Mouse (Mus musculus) forebrain, embryonic 12.5 days (tissue): ENCODE results near the gene C2cd4b. TPM values are rescaled to one million over a fixed set of nuclear protein-coding genes. Genes with fewer than 3 reads are reported as not detected.

ENCODE experiments used
- ATAC-seq: fragments of 200-750 bp; cut with Nextera tagmentation; 2 replicates; pipeline ENCODE4 v1.8.0; 2017; ENCODE audit warnings: moderate TSS enrichment; ENCODE audit not compliant: low FRiP score
- H3K27ac ChIP-seq: fragments of 300-500 bp; sonication (generic); 2 replicates; pipeline ENCODE4 v1.5.1; 2016; ENCODE audit warnings: mild to moderate bottlenecking
- H3K27me3 ChIP-seq: fragments of 300-500 bp; sonication (generic); 2 replicates; pipeline ENCODE4 v1.6.1; 2016; ENCODE audit warnings: mild to moderate bottlenecking
- H3K36me3 ChIP-seq: fragments of 300-500 bp; sonication (generic); replicated peaks from 2 replicates; pipeline ENCODE4 v1.6.1; 2016; ENCODE audit warnings: mild to moderate bottlenecking
- H3K4me1 ChIP-seq: fragments of 300-500 bp; sonication (generic); 2 replicates; pipeline ENCODE4 v1.6.1; 2016
- H3K4me2 ChIP-seq: fragments of 300-500 bp; sonication (generic); 2 replicates; pipeline ENCODE4 v1.6.1; 2016; ENCODE audit warnings: mild to moderate bottlenecking, moderate library complexity
- H3K4me3 ChIP-seq: fragments of 300-500 bp; sonication (generic); replicated peaks from 2 replicates; pipeline ENCODE4 v1.5.1; 2016; ENCODE audit warnings: mild to moderate bottlenecking
- H3K9ac ChIP-seq: fragments of 300-500 bp; sonication (generic); 2 replicates; pipeline ENCODE4 v1.6.1; 2016; ENCODE audit warnings: mild to moderate bottlenecking
- H3K9me3 ChIP-seq: fragments of 300-500 bp; sonication (generic); 2 replicates; pipeline ENCODE4 v1.6.1; 2016
- WGBS: fragments of 180-500 bp; shearing (Covaris S2); methylation state at CpG from one replicate; pipeline ENCODE4 v1.1.7; 2016; 5-methylcytosine and 5-hydroxymethylcytosine counted together
- polyA plus RNA-seq: library from polyadenylated mRNA; unstranded; fragments of >200 nt; fragmentation: Nextera tagmentation; extraction: Ambion mirVana; gene quantifications from 2 replicates; pipeline ENCODE4 v1.2.1, GENCODE M21; 2016

The C2cd4b gene
- 0.22 and 0.35 TPM in 2 replicates for polyA plus RNA-seq

DNA sequence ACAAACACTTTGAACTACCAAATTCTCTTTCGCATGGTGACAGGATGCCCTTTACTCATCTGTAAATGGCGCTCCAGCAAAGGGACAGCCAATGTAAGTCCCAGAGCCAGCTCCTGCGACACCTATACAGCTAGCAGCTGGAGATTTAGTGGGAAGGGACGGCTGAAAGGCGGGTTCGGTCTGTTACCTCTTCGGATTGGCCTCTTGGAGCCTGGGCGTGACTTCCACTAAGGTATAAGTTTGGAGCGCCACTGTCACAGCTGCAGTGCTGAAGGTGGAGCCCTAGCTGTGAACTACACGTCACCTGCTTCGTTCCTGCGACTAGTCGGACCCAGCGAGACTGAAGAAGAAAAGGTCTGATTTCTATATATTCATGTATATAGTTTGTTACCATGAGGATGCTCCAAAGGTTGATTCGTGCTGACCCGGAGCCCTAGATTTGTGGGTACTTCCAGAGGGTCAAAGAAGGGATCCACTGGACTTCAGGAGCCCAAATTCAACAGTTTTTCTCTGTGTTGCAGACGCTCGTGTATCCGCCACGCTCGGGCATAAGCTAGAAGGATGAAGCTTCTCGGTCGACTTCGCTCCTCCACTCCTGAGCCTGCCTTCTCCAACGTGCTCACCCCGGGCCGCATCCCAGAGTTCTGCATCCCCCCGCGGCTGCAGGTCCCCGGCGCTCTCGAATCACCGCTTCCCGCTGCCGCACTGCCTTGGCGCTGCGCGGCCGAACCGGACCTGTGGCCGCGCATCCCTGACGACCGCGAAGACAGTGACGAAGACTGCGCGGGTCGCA, at the start of gene C2cd4b:
C2cd4b (plus strand) TSS at position 275 of the 793 bp plus-strand sequence.
- Histone ChIP-seq H3K4me1 (peaks cover 16% of the 10 kb centered on the region), H3K4me3 (peak within 1 kb of the TSS; percentile 71), H3K27ac (peak within 1 kb of the TSS; percentile 66), H3K36me3 (no peaks in the 10 kb centered on the region), H3K9ac (peak within 1 kb of the TSS; percentile 66), H3K9me3 (no peaks in the 10 kb centered on the region), H3K27me3 (peaks cover 33% of the 10 kb centered on the region), H3K4me2 (peak within 1 kb of the TSS; percentile 93)
- ATAC-seq, result peak; percentile 10; the same call in 1 of the 2 replicates
- WGBS, result 1% methylated on average over 49 of the region's 49 CpGs

- no peak overlapping the region for H3K4me3 ChIP-seq
- H3K9me3 ChIP-seq, result no peaks in the 10 kb centered on the region
- WGBS, result 44% methylated on average over 15 of the region's 15 CpGs
- H3K9ac ChIP-seq, result no peak overlapping the region
- H3K36me3 ChIP-seq, result no peaks in the 10 kb centered on the region
- no peak overlapping the region for H3K27ac ChIP-seq
- H3K4me1 ChIP-seq, result no peaks in the 10 kb centered on the region
- no peak overlapping the region for H3K4me2 ChIP-seq
- 0 out of 2 replicates have a peak, but pooled peaks cover 3% of the 10 kb centered on the region for H3K27me3 ChIP-seq
- no peak for ATAC-seq
Measured at GRCm38 (mm10) chr9:67711051-67711877, 48.0 kb upstream of the C2cd4b start.

DNA sequence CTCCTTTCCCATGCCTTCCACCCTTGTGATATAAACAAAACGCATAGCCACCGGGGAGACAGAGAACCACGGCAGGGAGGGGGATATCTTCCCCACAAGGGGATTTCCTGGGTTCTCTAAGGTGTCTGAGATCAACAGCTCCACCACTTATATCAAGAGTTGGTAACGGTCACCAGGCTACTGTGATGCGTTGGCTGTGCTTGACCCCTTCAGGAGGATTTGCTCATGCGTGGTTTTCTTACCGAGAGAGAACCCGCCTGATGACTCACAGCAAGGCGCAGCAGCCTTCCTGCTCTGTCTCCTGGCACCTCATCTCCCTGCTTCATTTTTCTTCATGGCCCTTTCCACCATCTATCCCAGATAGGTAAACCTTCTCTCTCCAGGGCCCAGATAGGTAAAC, 47.1 kb upstream of the C2cd4b start:
- Histone ChIP-seq H3K4me2 (no peak overlapping the region), H3K4me1 (no peaks in the 10 kb centered on the region), H3K27me3 (0 out of 2 replicates have a peak, but pooled peaks cover 3% of the 10 kb centered on the region), H3K4me3 (no peak overlapping the region), H3K36me3 (no peaks in the 10 kb centered on the region), H3K9me3 (no peaks in the 10 kb centered on the region), H3K9ac (no peak overlapping the region), H3K27ac (no peak overlapping the region)
- 89% methylated on average over 9 of the region's 9 CpGs for WGBS
- no peak for ATAC-seq

- Histone ChIP-seq H3K9me3 (no peaks in the 10 kb centered on the region), H3K4me3 (no peak overlapping the region), H3K9ac (no peak overlapping the region), H3K4me1 (peaks cover 14% of the 10 kb centered on the region), H3K27me3 (peaks cover 10% of the 10 kb centered on the region; the same call in 1 of the 2 replicates), H3K4me2 (no peak overlapping the region), H3K27ac (no peak overlapping the region), H3K36me3 (no peaks in the 10 kb centered on the region)
- no peak for ATAC-seq
- WGBS, result 91% methylated on average over 3 of the region's 3 CpGs
Measured at GRCm38 (mm10) chr9:67717081-67717480, 42.2 kb upstream of the C2cd4b start.

- Histone ChIP-seq H3K27me3 (peaks cover 11% of the 10 kb centered on the region; the same call in 1 of the 2 replicates), H3K9me3 (no peaks in the 10 kb centered on the region), H3K4me1 (peaks cover 14% of the 10 kb centered on the region), H3K4me3 (no peak overlapping the region), H3K9ac (no peak overlapping the region), H3K36me3 (no peaks in the 10 kb centered on the region), H3K4me2 (no peak overlapping the region), H3K27ac (no peak overlapping the region)
- peak; percentile 49; the same call in 1 of the 2 replicates for ATAC-seq
- WGBS, result 8% methylated on average over 3 of the region's 3 CpGs
Measured at GRCm38 (mm10) chr9:67718596-67718995, 40.6 kb upstream of the C2cd4b start.

- Histone ChIP-seq H3K36me3 (no peaks in the 10 kb centered on the region), H3K27ac (no peak overlapping the region), H3K9ac (no peak overlapping the region), H3K4me2 (no peak overlapping the region), H3K9me3 (no peaks in the 10 kb centered on the region), H3K4me1 (peaks cover 14% of the 10 kb centered on the region), H3K4me3 (no peak overlapping the region), H3K27me3 (peaks cover 11% of the 10 kb centered on the region; the same call in 1 of the 2 replicates)
- no peak for ATAC-seq
- 79% methylated on average over 3 of the region's 3 CpGs for WGBS
Measured at GRCm38 (mm10) chr9:67720150-67720549, 39.1 kb upstream of the C2cd4b start.

DNA sequence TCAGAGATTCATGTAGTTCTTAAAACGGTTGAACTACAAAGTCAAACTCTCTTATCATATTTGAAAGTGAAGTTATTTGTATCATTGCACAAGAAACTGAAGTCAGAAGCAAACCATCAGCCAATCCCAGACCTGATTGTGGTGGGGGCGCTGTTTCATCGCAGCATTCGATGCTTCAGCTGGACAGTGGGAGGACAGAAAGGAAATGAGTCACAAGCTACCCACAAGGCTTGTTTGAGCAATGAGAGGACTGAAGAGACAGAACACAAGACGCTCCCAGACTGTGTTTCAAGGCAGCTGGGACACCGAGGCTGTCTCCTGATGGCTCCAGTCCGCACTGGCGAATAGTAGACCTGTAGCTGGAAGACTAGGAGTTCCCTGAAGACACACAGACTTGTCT, 36.9 kb upstream of the C2cd4b start:
- 89% methylated on average over 8 of the region's 8 CpGs for WGBS
- Histone ChIP-seq H3K27me3 (peaks cover 11% of the 10 kb centered on the region; the same call in 1 of the 2 replicates), H3K27ac (no peak overlapping the region), H3K36me3 (no peaks in the 10 kb centered on the region), H3K4me1 (peaks cover 14% of the 10 kb centered on the region), H3K9ac (no peak overlapping the region), H3K4me2 (no peak overlapping the region), H3K4me3 (no peak overlapping the region), H3K9me3 (no peaks in the 10 kb centered on the region)
- ATAC-seq, result no peak

- no peak for ATAC-seq
Measured at GRCm38 (mm10) chr9:67725196-67725595, 34.0 kb upstream of the C2cd4b start.

DNA sequence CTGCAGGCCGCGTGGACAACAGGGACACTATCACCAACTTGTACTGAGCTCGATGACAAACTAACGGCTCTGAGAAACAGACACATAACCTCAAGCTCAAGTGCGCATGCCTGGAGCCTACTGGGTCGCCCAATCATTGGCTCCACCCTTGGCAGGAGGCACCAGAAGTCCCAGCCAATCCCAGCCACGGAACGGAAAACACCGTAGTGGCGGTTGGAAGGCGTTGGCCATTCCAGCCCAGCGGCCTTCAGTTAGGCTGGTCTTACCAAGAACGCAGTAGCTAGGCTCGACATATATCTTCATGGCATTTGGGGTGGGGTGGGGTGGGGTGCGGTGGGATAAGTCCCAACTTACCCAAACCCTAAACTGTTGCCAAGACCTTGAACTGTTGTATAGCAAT, 25.5 kb upstream of the C2cd4b start:
- Histone ChIP-seq H3K9me3 (no peaks in the 10 kb centered on the region), H3K36me3 (no peaks in the 10 kb centered on the region), H3K9ac (no peak overlapping the region), H3K4me1 (no peaks in the 10 kb centered on the region), H3K27me3 (no peaks in the 10 kb centered on the region), H3K4me2 (no peak overlapping the region), H3K4me3 (no peak overlapping the region), H3K27ac (no peak overlapping the region)
- no peak for ATAC-seq
- 95% methylated on average over 15 of the region's 15 CpGs for WGBS

More at GRCm38 (mm10) chr9:67725196-67725595, 34.0 kb upstream of the C2cd4b start:
- Histone ChIP-seq H3K4me1 (no peaks in the 10 kb centered on the region), H3K4me3 (no peak overlapping the region), H3K9ac (no peak overlapping the region), H3K9me3 (no peaks in the 10 kb centered on the region), H3K36me3 (no peaks in the 10 kb centered on the region), H3K27ac (no peak overlapping the region), H3K4me2 (no peak overlapping the region), H3K27me3 (peaks cover 7% of the 10 kb centered on the region; the same call in 1 of the 2 replicates)
- 77% methylated on average over 3 of the region's 3 CpGs for WGBS

- no peak for ATAC-seq
- no peak overlapping the region for H3K4me2 ChIP-seq
- no peaks in the 10 kb centered on the region for H3K4me1 ChIP-seq
- H3K9me3 ChIP-seq, result no peaks in the 10 kb centered on the region
- no peak overlapping the region for H3K4me3 ChIP-seq
- 48% methylated on average over 11 of the region's 11 CpGs for WGBS
- no peak overlapping the region for H3K9ac ChIP-seq
- H3K36me3 ChIP-seq, result no peaks in the 10 kb centered on the region
- H3K27ac ChIP-seq, result no peak overlapping the region
- no peaks in the 10 kb centered on the region for H3K27me3 ChIP-seq
Measured at GRCm38 (mm10) chr9:67735426-67735825, 23.8 kb upstream of the C2cd4b start.

GRCm38 (mm10) chr9:67741256-67741655, 18.0 kb upstream of the C2cd4b start:
- Histone ChIP-seq H3K9me3 (no peaks in the 10 kb centered on the region), H3K9ac (no peak overlapping the region), H3K27ac (no peak overlapping the region), H3K4me2 (no peak overlapping the region), H3K4me3 (no peak overlapping the region), H3K4me1 (no peaks in the 10 kb centered on the region), H3K36me3 (no peaks in the 10 kb centered on the region), H3K27me3 (no peaks in the 10 kb centered on the region)
- no peak for ATAC-seq
- WGBS, result 88% methylated on average over 2 of the region's 2 CpGs

- no peak for ATAC-seq
- no peak overlapping the region for H3K27ac ChIP-seq
- 92% methylated on average over 16 of the region's 16 CpGs for WGBS
- H3K4me3 ChIP-seq, result no peak overlapping the region
- no peaks in the 10 kb centered on the region for H3K4me1 ChIP-seq
- no peak overlapping the region for H3K9ac ChIP-seq
- H3K27me3 ChIP-seq, result peaks cover 10% of the 10 kb centered on the region
- no peaks in the 10 kb centered on the region for H3K36me3 ChIP-seq
- no peaks in the 10 kb centered on the region for H3K9me3 ChIP-seq
- no peak overlapping the region for H3K4me2 ChIP-seq
Measured at GRCm38 (mm10) chr9:67753411-67754182, 5.6 kb upstream of the C2cd4b start.
